Mouse (Mus musculus) adrenal gland, postnatal 4 days (tissue): ENCODE results near the gene Adamts18. TPM values are rescaled to one million over a fixed set of nuclear protein-coding genes. Genes with fewer than 3 reads are reported as not detected.

Experiments
- DNase-seq, 2 experiments: peaks; one replicate each; pipeline ENCODE4 v3.0.0; 2021 to 2022; ENCODE audit warnings: low spot score in 2 of 2, mixed read lengths in 2 of 2
- long read RNA-seq, 2 experiments: library from polyadenylated mRNA; stranded (forward); transcript quantifications; one replicate each; pipeline ENCODE4 v2.0.0; 2021
- total RNA-seq, 2 experiments: library from RNA; stranded (reverse); gene quantifications; 2 replicates each; pipeline ENCODE4 v1.2.3; 2021

The Adamts18 gene
- 1 to 10 TPM; 1.5 to 1.7 TPM for total RNA-seq
- long read RNA-seq, experiment 1 = 0 reads
- long read RNA-seq, experiment 2 = 0 reads

DNA sequence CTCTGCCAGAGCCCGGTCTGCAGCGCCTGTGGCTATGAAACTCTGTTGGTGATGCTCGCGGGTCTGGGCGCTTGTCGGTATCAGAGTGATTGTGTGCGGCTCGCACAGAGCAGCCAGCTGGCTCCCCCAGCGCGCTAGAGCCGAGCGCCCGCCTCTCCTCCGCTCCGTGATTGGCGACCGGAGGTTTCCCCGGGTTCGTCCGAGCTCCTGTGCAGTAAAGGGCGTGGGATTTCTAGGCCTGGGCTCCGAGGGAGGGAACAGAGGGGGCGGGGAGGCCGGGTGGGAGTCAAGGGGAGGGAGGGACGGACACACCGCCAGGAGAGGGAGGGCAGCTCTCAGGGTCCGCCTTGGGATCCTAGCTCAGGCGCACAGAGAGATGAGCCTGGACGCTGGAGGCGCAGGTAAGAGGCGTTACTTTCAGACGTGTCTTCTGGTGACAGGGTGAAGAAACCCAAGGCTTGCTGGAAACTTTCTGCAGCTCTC, at the start of gene Adamts18:
Gene Adamts18 (minus strand): TSS at position 86 of the 483 bp plus-strand sequence.
- no peak for DNase-seq

DNA sequence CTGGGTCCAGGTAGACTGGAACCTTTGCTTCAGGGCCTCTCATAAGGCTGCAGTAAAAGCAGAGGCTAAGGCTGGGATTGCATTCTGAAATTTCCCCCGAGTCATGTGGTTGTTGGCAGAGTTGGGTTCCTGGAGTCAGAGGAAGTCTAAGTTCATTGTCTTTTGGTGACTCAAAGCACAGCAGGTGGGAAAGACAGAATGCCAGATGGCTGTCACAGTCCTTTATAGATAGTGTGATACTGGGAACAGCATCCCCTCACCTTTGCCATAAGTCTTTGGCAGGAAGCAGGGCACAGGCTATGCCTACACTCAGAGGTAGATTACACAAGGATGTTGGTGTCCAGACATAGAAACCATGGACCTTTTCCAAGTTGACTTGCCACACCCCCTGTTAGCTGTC, 47.9 kb upstream of the Adamts18 start:
- no peak for DNase-seq

DNA sequence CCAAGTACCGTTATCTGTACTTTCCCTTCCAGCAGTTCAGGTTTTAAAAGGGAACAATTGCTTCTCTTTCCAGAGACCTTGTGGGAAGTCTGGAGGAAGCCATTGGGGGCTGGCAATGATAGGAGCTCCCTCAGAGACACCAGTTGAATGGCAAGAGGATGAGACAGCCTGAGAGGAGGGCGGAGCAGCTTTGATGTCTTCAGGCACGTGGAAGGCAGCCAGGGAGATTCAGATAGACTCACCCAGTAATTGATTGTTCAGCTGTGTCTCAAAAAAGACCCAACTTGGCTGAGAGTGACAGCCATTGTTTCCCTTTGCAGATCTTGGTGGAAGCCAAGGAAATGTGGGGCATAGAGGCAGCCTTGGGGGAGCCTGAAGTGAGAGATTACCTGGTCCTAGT, 42.8 kb upstream of the Adamts18 start:
- DNase-seq = no peak

DNA sequence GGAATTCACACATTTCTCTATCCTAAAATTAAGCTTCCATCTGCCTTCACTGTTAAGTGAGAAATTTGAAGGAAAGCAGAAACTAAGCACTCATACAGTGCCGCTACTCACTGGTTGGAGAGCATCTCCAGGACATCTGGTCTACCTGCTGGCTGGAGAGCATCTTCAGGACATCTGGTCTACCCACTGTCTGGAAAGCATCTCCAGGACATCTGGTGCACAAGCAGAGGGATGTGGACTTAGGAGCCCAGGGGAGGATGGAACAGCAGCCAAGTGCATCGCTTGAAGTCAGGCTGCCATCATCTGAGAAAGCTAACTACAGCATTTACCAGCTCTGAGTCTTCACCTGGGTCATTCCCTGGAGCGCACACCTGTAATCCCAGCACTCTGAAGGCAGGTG, 38.0 kb upstream of the Adamts18 start:
- DNase-seq = no peak

DNA sequence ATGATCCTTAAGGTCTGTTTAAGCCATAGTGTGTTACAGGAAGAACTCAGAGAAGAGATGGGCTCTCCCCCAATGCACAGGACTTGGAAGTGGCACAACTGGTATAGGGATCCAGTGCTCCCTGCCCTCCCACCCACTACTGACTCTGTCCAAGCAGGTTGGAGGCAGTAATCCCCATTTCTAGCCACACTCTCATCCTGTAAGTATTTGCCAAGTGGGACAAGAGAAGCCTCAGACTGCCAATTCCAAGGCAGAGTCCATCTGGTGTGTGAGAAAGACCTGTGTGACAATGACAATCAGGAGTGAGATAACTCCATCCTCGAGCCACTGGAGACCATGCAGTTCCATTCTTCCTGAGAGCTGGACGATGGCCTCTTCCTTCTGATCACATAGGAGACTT, 36.6 kb upstream of the Adamts18 start:
- no peak for DNase-seq

GRCm38 (mm10) chr8:113883994-113884393, 35.5 kb upstream of the Adamts18 start:
- DNase-seq = no peak

GRCm38 (mm10) chr8:113882558-113882957, 34.0 kb upstream of the Adamts18 start:
- no peak for DNase-seq

- no peak for DNase-seq
Observed at GRCm38 (mm10) chr8:113878411-113879006, 30.0 kb upstream of the Adamts18 start.

- no peak for DNase-seq
Observed at GRCm38 (mm10) chr8:113873446-113874120, 25.0 kb upstream of the Adamts18 start.

DNA sequence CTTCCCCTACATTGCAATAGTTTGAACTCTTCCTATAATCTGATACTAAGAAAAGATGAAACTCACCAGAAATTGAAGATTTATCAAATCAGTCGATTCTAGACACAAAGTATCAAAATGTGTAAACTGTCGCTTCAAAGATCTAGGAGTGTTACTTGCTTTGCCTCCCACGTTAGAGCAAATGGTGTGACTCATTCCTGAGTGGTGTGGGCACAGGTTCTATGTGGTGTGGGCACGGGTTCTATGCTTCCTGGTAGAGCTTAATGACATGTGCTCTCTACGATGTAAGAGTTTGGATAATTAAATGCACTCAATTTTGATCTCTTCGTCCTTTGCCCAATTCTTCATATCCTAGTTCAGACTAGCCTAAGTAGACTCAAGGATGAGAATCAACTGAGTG, 23.9 kb upstream of the Adamts18 start:
- no peak for DNase-seq

GRCm38 (mm10) chr8:113866530-113866929, 18.0 kb upstream of the Adamts18 start:
- DNase-seq = no peak

DNA sequence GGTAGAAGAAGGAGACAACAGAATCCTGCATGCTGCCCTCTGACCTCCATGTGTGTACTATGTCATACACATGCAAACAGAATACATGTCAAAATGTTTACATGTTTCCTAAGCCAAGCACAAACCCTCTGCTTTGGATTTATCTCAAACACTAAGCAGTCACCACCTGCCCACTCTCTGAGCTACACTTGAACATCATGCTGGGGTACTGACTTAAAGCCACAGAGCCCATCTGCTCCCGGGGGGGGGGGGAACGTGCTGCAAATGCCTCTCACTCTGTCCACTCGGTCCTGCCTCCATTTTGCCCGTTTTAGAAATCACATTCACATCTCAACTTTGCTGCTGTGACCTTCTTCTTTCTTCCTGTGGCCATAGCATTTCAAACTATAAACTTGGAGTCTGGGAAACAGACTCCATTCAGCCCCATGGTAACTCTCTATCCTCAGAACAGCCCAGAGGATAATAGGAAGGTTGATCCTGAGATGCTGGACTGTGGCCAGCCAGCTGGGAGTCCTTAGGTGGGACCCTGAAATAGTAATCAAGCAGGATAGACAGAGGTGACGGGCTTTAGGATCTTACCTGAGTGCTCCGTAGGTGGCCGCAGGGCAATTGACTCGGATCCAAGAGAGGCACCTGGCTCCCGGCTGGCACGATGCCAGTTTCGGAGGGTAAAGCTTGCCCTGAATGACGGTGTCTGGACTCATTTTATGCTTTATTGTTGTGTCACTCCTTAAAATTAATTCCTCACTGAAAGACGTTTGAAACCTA, 17.0 kb upstream of the Adamts18 start:
- no peak for DNase-seq

DNA sequence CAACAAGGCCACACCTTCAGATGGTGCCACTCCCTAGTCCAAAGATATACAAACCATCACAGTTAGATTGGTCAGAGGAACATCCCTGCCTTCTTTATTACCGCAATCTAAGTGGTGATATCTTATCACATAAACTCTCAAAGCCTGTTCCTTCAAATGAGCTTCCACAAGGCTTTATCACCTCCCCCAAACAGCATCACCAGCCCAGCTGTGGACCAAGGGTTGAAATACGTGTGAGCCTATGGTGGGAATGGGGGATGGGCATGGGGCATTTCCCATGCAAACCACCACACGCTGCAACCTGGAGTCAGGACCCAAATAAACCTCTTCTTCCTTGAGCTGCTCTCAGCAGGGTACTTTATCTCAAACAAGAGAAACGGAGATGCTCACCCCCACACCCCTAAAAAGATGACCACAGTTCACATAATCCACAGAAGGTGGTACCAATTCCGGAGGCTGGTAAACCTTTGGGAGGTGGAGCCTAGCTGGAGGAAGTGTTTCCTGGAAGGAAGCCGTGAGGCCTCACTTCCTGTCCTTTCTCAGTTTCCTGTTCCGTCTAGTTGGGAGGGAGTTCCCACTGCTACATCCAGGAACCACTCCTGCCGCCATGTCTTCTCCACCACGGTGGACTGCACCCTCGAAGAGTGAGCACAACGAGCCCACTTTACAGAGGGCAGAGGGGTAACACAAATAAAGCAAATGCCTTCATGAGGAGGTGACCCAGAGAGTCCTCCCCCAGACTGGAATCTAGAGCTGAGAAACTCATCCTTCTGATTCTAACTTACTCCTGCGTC, 11.5 kb upstream of the Adamts18 start:
- DNase-seq = no peak

DNA sequence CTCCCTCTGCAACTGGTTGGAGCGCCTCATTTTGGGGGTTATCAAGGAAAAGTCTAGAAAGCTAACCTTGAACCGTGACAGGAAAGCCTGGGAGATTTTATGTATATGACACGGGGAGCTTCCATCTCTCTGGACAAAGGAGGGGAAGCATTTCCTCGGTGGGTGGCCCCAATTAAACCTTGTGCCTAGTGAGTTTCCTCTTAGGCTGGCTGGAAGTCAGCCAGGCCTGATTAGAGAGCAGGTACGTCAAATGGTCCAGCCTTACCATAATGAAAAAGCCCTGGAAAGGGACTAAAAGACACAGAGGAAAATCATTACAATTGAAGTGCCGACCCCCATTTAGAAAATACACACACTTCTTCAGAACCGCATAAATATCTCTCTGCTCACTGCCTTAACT, 10.3 kb upstream of the Adamts18 start:
- DNase-seq = no peak

GRCm38 (mm10) chr8:113854622-113855293, 6.2 kb upstream of the Adamts18 start:
- no peak for DNase-seq

GRCm38 (mm10) chr8:113853714-113854113, 5.2 kb upstream of the Adamts18 start:
- no peak for DNase-seq

DNA sequence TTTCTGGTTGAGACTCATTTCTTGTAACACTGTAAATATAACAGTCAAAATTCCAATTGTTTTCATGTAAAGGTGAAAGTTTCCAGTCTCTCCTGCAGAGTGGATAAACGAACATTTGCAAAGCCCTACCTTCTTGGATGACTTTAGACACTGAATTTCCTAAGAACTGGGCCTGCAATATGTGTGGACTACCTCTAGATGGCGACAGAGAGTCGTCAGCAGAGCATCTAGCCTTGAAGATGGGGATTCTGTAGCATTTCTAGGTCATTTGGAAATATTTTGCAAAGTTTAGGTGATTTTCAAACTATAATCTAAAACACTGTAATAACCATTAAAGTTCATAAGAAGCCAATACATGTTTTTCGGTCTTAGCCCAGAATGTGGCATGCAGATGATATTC, 3.1 kb upstream of the Adamts18 start:
- no peak for DNase-seq

DNA sequence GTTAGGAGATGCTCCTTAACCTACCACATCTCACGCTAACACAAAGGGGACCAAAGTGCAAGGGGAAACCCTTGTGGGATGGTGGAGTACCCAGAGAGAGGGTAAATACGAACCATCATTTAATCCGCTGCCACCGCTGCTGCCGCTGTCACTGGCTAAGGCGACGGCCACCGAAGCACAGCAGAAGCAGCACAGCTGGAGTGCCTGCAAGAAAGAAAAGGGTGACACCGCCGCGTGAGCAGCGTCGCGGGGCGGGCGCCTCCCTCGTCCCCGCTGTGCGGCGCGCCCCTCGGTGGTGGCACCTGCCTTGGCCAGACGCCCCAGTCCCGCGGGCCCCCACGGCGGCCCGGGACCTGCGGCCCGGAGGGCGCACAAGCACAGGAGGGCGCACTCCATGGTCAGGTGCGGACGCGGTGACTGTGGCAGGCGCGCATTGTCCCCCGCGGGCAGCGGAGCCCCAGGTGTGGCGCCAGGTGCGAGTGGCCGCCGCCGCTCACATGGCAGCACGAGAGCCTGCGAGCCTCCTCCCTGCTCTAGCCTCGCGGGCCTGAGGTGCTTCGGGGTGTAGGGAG, 371 bp downstream of the Adamts18 start:
- DNase-seq = no peak

DNA sequence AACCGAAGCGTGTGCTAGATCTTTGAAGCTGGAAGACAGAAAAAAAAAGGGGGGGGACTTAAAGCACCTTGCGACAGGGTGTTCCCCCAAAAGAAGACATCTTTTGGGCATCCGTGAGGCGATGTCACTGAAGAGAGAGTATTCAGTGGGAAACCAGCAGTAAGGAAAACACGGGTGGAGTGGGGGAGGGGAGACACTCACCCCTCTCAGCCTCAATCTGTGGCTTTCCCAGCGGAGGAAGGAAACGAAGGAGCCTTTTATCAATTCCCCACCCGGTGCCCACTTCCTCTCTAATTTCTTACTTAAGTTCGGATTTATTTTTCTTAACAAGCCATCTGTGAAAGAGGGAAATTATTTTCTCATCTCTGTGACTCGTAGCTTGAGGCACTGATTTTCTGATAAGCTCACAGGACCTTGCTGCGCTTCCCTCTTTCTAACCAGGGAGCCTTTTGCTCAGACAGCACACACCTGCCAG, 895 bp downstream of the Adamts18 start:
- DNase-seq = no peak

GRCm38 (mm10) chr8:113846669-113847068, 1.9 kb downstream of the Adamts18 start:
- no peak for DNase-seq
